Mouse (Mus musculus) kidney, adult 2 months (tissue): Measurements from ENCODE around the gene Diaph2.

Source experiments
- CTCF ChIP-seq: fragments of 200-500 bp; conservative IDR thresholded peaks from 2 replicates; pipeline ENCODE4 v1.5.1; 2011; ENCODE audit warnings: low read depth, mild to moderate bottlenecking, control low read depth, low read length, moderate library complexity, mixed read lengths; ENCODE audit not compliant: insufficient read depth, insufficient read length
- POLR2A ChIP-seq: fragments of 200-500 bp; IDR thresholded peaks from one replicate; pipeline ENCODE4 v1.6.1; 2011; ENCODE audit warnings: low read depth, low read length, control low read depth

DNA sequence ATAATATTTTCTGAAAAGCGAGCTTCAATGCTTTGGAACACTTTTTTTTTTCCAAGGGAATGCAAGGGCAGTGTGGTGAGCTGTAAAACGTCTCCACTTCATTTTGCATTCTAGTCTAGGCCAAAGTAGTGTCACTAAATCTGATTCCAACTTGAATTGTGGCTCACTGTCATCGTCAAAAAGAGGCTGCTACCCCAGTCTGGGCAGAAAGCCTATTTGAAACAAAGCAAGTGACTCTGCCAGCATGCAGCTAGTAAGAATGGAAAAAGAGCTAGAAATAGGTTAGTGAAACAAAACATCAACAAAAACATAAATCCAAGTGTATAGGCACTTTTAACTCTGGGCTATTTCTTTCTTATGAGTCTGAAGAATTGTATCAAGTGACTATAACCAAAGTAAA is 653.7 kb downstream of the Diaph2 start:
- TF ChIP-seq CTCF: no peak
- TF ChIP-seq POLR2A: no peak
